Mouse (Mus musculus) lung, embryonic 14.5 days (tissue): ENCODE measurements at regions not wholly inside any gene's neighbourhood (a gene's known extent, or its start where the extent isn't known, plus 50 kb on each side); places are given as distances from the start of the nearest gene placed in this dataset.

Source experiments
- ATAC-seq: fragments of 200-750 bp; cut with Nextera tagmentation; 2 replicates; pipeline ENCODE4 v1.8.0; 2017; ENCODE audit warnings: mild to moderate bottlenecking, moderate TSS enrichment, moderate library complexity; ENCODE audit not compliant: insufficient read depth
- DNase-seq: peaks from one replicate; pipeline ENCODE4 v3.0.0-alpha.2; 2015
- H3K27ac ChIP-seq: fragments of 300-500 bp; sonication (generic); 2 replicates; pipeline ENCODE4 v1.5.1; 2014; ENCODE audit warnings: low read depth, mild to moderate bottlenecking, moderate library complexity
- H3K27me3 ChIP-seq: fragments of 300-500 bp; sonication (generic); 2 replicates; pipeline ENCODE4 v1.6.1; 2014; ENCODE audit warnings: low read length, control low read depth; ENCODE audit not compliant: insufficient read depth
- H3K36me3 ChIP-seq: fragments of 300-500 bp; sonication (generic); 2 replicates; pipeline ENCODE4 v1.6.1; 2014; ENCODE audit warnings: control low read depth; ENCODE audit not compliant: insufficient read depth
- H3K4me1 ChIP-seq: fragments of 300-500 bp; sonication (generic); 2 replicates; pipeline ENCODE4 v1.6.1; 2014; ENCODE audit warnings: antibody characterized with exemption, control low read depth; ENCODE audit not compliant: insufficient read depth
- H3K4me2 ChIP-seq: fragments of 300-500 bp; sonication (generic); 2 replicates; pipeline ENCODE4 v1.6.1; 2014; ENCODE audit warnings: mild to moderate bottlenecking
- H3K4me3 ChIP-seq: fragments of 300-500 bp; sonication (generic); 2 replicates; pipeline ENCODE4 v1.5.1; 2014; ENCODE audit warnings: low read depth, low read length
- H3K9ac ChIP-seq: fragments of 300-500 bp; sonication (generic); 2 replicates; pipeline ENCODE4 v1.6.1; 2014
- H3K9me3 ChIP-seq: fragments of 300-500 bp; sonication (generic); 2 replicates; pipeline ENCODE4 v1.6.1; 2016; ENCODE audit warnings: low read depth, low read length, control low read depth
- CTCF ChIP-seq: IDR thresholded peaks from 2 replicates; pipeline ENCODE4 v1.5.1; 2016; ENCODE audit warnings: antibody characterized with exemption, low read depth
- WGBS: fragments of 180-500 bp; shearing (Covaris S2); extraction: QIAGEN DNeasy Blood & Tissue Kit; methylation state at CpG from one replicate; pipeline ENCODE4 v1.1.7; 2014; 5-methylcytosine and 5-hydroxymethylcytosine counted together

DNA sequence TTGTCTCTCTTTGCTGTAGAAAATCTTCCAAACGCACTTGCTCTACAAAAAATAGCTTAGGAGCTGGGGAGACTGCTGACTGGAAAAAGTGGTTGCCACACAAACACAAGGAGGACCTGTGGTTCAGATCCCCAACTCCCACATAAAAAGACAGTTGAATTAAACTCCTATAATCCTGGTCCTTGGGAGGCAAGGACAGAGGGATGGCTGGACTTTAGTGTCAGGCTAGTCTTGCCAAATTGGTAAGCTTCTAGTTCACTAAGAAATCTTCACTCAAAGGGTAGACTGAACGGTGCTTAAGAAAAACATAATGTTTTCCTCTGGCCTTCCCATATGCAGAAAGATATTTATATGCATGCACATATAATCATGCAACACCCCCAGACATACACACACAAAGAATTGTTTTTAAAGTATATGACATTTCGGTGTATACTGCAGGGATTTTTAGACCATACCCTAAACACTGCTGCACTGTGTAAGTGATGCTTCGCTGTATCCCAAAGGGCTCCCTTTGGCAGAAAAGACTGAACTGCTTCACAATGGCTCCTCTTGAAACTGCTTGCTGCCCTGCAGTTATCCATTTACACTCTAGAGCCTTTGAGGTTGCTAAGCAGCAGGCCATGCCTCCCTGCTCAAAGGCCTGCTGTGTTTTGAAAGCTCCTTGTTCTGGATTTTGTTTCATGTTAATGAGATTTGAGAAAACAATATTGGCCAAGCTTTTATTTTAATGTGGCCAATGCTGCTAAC is 1299.3 kb downstream of the Zfp704 start:
- H3K4me3 ChIP-seq, result no peak overlapping the region
- ATAC-seq (no peak), DNase-seq (no peak)
- H3K27ac ChIP-seq, result no peak overlapping the region
- no peak for TF ChIP-seq CTCF
- no peaks in the 10 kb centered on the region for H3K9me3 ChIP-seq
- no peaks in the 10 kb centered on the region for H3K36me3 ChIP-seq
- 65% methylated on average over 4 of the region's 4 CpGs for WGBS
- H3K27me3 ChIP-seq, result no peaks in the 10 kb centered on the region
- H3K4me1 ChIP-seq, result no peaks in the 10 kb centered on the region
- H3K9ac ChIP-seq, result no peak overlapping the region
- H3K4me2 ChIP-seq, result no peak overlapping the region

GRCm38 (mm10) chr3:8307296-8307695 is 1302.6 kb downstream of the Zfp704 start:
- H3K27ac ChIP-seq, result no peak overlapping the region
- H3K4me1 ChIP-seq, result no peaks in the 10 kb centered on the region
- H3K27me3 ChIP-seq, result no peaks in the 10 kb centered on the region
- no peak overlapping the region for H3K9ac ChIP-seq
- ATAC-seq, result no peak
- no peak for DNase-seq
- no peak overlapping the region for H3K4me3 ChIP-seq
- no peak overlapping the region for H3K4me2 ChIP-seq
- H3K9me3 ChIP-seq, result no peaks in the 10 kb centered on the region
- no peaks in the 10 kb centered on the region for H3K36me3 ChIP-seq
- WGBS, result 70% methylated on average over 3 of the region's 3 CpGs
- no peak for TF ChIP-seq CTCF

DNA sequence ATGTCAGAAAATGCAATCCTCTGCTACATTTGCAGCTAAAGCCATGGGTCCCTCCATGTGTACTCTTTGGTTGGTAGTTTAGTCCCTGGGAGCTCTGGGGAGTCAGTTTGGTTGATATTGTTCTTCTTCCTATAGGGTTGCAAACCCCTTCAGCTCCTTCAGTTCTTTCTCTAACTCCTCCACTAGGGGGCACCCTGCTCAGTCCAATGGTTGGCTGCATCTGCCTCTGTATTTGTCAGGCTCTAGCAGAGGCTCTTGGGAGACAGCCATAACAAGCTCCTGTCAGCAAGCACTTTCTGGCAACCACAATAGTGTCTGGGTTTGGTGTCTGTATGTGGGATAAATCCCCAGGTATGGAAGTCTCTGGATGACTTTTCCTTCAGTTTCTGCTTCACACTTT is 1305.1 kb downstream of the Zfp704 start:
- no peak for TF ChIP-seq CTCF
- no peak overlapping the region for H3K27ac ChIP-seq
- H3K4me3 ChIP-seq, result no peak overlapping the region
- no peaks in the 10 kb centered on the region for H3K27me3 ChIP-seq
- peak; percentile 1 for DNase-seq
- no peaks in the 10 kb centered on the region for H3K36me3 ChIP-seq
- no peak overlapping the region for H3K9ac ChIP-seq
- H3K4me1 ChIP-seq, result no peaks in the 10 kb centered on the region
- no peak overlapping the region for H3K4me2 ChIP-seq
- no peaks in the 10 kb centered on the region for H3K9me3 ChIP-seq
- ATAC-seq, result no peak

DNA sequence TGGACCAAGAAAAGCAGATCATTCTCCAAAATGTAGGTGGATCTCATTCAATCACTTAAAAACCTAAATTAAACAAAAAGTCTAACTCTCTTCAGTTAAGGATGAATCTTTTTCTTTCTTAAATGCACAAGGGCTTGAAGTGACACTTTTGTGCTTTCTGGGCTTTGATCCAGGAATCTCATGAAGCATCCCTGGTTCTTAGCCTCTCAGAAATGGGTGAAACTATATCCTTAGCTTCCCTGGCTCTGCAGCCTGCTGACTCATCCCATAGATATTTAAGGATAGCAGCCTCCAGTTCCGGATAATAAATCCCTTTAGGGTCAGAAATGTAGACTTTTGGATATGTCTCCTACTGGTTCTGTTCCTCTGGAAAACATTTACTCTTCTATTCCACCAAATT is 1316.8 kb downstream of the Zfp704 start:
- Histone ChIP-seq H3K4me3 (no peak overlapping the region), H3K27ac (no peak overlapping the region), H3K27me3 (no peaks in the 10 kb centered on the region), H3K9ac (no peak overlapping the region), H3K36me3 (no peaks in the 10 kb centered on the region), H3K9me3 (no peaks in the 10 kb centered on the region), H3K4me1 (no peaks in the 10 kb centered on the region), H3K4me2 (no peak overlapping the region)
- WGBS, result 71% methylated on average over 1 of the region's 1 CpGs
- TF ChIP-seq CTCF, result no peak
- no peak for ATAC-seq
- peak; percentile 2 for DNase-seq

DNA sequence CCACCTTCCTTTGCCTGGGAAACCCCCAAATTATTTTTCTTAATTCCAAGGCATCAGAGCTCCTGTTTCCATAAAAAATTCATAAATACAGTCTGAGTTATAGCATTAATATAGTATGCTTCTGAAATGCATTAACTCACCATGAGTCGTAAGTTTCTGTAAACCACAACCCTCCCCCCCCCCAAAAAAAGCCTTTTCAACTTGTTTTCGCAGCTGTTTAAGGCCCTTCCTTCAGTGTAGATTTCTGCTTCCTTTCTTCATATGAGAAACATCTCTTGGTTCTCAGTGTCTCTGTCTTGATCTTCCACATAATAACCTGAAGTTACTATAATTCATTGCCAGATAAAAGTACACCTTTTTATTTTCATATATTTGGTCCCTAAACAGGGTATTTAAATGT is 1320.3 kb downstream of the Zfp704 start:
- Histone ChIP-seq H3K9me3 (no peaks in the 10 kb centered on the region), H3K36me3 (no peaks in the 10 kb centered on the region), H3K4me1 (no peaks in the 10 kb centered on the region), H3K9ac (no peak overlapping the region), H3K4me2 (no peak overlapping the region), H3K4me3 (no peak overlapping the region), H3K27me3 (no peaks in the 10 kb centered on the region), H3K27ac (no peak overlapping the region)
- TF ChIP-seq CTCF, result no peak
- DNase-seq (no peak), ATAC-seq (no peak)
- WGBS, result 83% methylated on average over 2 of the region's 2 CpGs

- Histone ChIP-seq H3K4me3 (no peak overlapping the region), H3K4me2 (no peak overlapping the region), H3K9ac (no peak overlapping the region), H3K9me3 (no peaks in the 10 kb centered on the region), H3K4me1 (no peaks in the 10 kb centered on the region), H3K27me3 (no peaks in the 10 kb centered on the region), H3K36me3 (no peaks in the 10 kb centered on the region), H3K27ac (no peak overlapping the region)
- WGBS, result 33% methylated on average over 1 of the region's 1 CpGs
- TF ChIP-seq CTCF, result no peak
- ATAC-seq (no peak), DNase-seq (peak; percentile 10)
Measured at GRCm38 (mm10) chr3:8288437-8288836, 1321.4 kb downstream of the Zfp704 start.

DNA sequence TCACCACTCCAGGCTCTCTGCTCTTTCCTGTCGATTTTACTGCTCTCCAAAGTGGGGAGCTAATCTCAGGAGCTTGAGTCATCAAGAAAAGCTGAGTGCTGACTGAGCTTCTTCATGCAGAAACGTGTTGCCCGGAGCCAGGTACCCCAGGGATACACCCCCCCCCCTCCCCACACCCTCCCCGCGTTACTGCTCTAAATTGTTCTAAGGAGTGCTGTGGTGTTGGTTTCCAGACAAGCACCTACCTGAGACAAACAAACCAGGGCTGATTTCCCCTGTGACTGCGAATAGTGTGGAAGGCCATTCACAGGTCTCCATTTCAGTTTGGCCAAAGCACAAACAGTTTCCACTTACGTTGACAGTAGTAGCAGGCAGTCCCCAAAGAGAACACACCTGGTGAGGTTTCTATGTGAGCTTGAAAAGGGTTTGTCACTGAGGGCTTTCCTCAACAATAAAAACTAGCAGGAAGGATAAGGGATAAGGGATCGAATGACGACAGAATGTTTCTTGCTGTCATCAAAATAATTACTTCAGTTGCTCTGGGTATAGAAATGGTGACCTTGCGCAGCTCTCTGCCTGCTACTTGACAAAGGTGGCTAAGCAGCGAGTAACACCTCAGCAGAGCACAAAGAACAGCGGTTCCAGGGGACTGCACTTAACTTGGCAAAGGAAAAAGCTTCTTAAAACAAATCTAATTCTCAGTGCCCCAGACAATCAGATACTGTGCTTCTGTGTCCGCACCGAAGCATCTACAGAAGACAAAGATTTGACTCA is 1325.0 kb downstream of the Zfp704 start:
- Histone ChIP-seq H3K9ac (no peak overlapping the region), H3K4me3 (no peak overlapping the region), H3K27me3 (no peaks in the 10 kb centered on the region), H3K36me3 (no peaks in the 10 kb centered on the region), H3K9me3 (no peaks in the 10 kb centered on the region), H3K4me1 (no peaks in the 10 kb centered on the region), H3K4me2 (no peak overlapping the region), H3K27ac (no peak overlapping the region)
- DNase-seq (no peak), ATAC-seq (no peak)
- TF ChIP-seq CTCF, result no peak
- 61% methylated on average over 14 of the region's 14 CpGs for WGBS
